Mouse (Mus musculus) gastrocnemius, postnatal 14 days (tissue): ENCODE results near the gene Hc. TPM values are rescaled to one million over a fixed set of nuclear protein-coding genes. Genes with fewer than 3 reads are reported as not detected.

Experiments used
- DNase-seq: peaks from one replicate; pipeline ENCODE4 v3.0.0; 2021; ENCODE audit warnings: mixed read lengths
- intact Hi-C: fragments of 180-260 bp; cut with DNase I; formaldehyde crosslinking; loops from one replicate; pipeline ENCODE4 v1.15.1; 2025; ENCODE audit warnings: low total_unique reads
- total RNA-seq, 2 experiments: library from RNA; stranded (reverse); gene quantifications; 2 replicates each; pipeline ENCODE4 v1.2.3; 2021

Hc gene
- total RNA-seq, 2 experiments from 2014 or later, result not detected

DNA sequence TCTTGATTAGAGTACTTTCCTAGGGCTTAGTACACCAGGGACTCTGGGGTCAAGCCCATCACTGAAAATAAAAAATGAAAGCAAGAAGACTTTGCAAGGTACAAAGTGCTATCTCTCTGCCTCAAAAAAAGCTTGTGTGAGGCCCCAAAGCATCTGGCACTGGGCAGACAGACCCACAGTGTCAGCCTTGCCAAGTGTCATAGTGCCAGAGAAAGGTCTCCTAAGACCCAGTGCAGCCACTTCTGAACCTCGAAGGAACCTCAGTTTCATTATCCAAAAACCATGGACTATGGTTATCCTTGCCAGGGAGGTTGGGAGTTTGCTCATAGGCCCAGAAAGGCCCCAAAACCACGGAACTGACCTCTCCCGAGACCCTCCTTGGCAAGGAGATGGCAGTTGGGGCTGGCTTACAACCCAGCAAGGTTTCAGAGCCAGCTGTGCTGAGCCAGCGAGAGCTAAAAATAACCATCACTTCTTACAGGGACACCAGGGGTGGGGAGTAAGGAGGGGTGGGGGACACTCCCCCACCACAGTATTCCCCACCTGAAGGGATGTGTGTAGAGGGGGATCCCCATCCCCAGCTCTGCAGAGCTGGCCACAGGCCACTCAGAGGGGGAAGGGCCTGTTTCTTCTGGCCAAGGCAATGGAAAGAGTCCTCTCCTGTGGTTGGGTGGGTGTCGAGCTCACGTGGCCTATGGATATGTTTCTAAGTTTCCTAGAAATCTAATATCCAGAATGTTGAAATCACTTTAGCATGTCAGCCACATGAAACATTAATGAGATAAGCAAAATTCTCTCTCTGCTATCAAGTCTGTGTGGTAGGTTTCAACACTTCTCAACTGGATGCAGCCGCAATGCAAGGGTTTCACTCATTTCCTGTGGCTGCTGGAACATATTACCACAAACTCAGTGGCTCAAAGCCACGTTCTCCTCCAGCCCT is 122.7 kb downstream of the Hc start:
- DNase-seq, result peak; percentile 27
- intact Hi-C loops, result no loop called here

DNA sequence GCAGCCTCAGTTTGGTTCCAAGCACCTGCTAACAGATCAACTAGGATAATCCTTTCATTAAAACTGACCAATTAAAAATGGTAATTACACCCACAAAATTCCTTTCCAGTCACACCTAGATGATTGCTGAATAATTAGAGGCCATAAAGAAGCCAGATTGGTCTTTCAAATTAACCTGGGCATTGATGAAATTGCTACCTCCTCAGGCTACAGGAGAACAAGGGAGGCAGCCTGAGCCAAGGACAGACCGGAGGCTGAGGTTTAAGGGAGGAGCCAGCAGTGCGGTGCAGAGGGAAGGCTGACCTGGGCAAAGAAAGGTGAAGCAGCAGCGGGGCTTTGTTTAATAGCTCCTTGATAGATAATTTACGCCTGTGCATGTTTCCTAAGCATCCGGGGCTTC is 123.8 kb downstream of the Hc start:
- no peak for DNase-seq
- intact Hi-C loops, result no loop called here

Other genes with a start within 250 kb of the Hc start
- 10 to 100 TPM; 43.5 to 48.3 TPM for gene Fbxw2, start 235.1 kb downstream of the Hc start, total RNA-seq
- gene Gm34653, start 228.4 kb downstream of the Hc start, total RNA-seq, result under 1 TPM; 0.12 to 0.18 TPM
- gene Cutal, start 187.0 kb downstream of the Hc start, total RNA-seq, result under 1 TPM; 0.29 to 0.49 TPM
- gene Psmd5, start 186.5 kb downstream of the Hc start, total RNA-seq, result 10 to 100 TPM; 13.5 to 13.8 TPM
- gene Phf19, start 147.4 kb downstream of the Hc start, total RNA-seq, result 1 to 10 TPM; 1.7 to 2.1 TPM
- gene Traf1, start 99.7 kb downstream of the Hc start, total RNA-seq, result 1 to 10 TPM; 1.0 to 1.7 TPM
- gene AI182371, start 40.1 kb upstream of the Hc start, total RNA-seq, result under 1 TPM; 0.14 to 0.29 TPM
- 1 to 10 TPM; 6.4 TPM for gene Cntrl, start 48.1 kb upstream of the Hc start, total RNA-seq
- gene Rab14, start 139.7 kb upstream of the Hc start, total RNA-seq, result 10 to 100 TPM; 76.7 to 79.5 TPM
- 100 to 1,000 TPM; 177 to 231 TPM for gene Gsn, start 194.9 kb upstream of the Hc start, total RNA-seq